Mouse (Mus musculus): Measurements from ENCODE around the gene Rnf152. TPM values are rescaled to one million over a fixed set of nuclear protein-coding genes. Genes with fewer than 3 reads are reported as not detected.

The Rnf152 gene
- 0.08 TPM in 1 of 2 replicates, not detected in the other for polyA plus RNA-seq (2012; ENCODE audit: insufficient read depth, insufficient read length, missing spikeins)

- TF ChIP-seq CTCF (IDR thresholded peaks at IDR 0.05; ENCODE audit: low read depth, low read length) = peak; percentile 11; the same call in 1 of the 2 replicates
- no peak for TF ChIP-seq POLR2A (IDR thresholded peaks at IDR 0.05; ENCODE audit: borderline replicate concordance, low read depth, low read length)
- no peak within 1 kb of the TSS for H3K27ac ChIP-seq (ENCODE audit: insufficient read depth, low read depth, low read length)
Observed at GRCm38 (mm10) chr1:105356291-105357011, at the start of gene Rnf152. Gene Rnf152 (minus strand): TSS chr1:105356710.

GRCm38 (mm10) chr1:105402853-105403252 is 46.3 kb upstream of the Rnf152 start:
- H3K27ac ChIP-seq (ENCODE audit: insufficient read depth, low read depth, low read length) = no peak overlapping the region
- no peak overlapping the region for H3K4me3 ChIP-seq (ENCODE audit: insufficient read depth, low read length)
- H3K4me1 ChIP-seq (ENCODE audit: control insufficient read depth, insufficient read depth, low read length) = no peaks in the 10 kb centered on the region
- no peak for TF ChIP-seq POLR2A (IDR thresholded peaks at IDR 0.05; ENCODE audit: borderline replicate concordance, low read depth, low read length)
- no peak for TF ChIP-seq CTCF (IDR thresholded peaks at IDR 0.05; ENCODE audit: low read depth, low read length)

More at GRCm38 (mm10) chr1:105356291-105357011, at the start of gene Rnf152:
- Histone ChIP-seq H3K4me3 (ENCODE audit: insufficient read depth, low read length) (peak within 1 kb of the TSS; percentile 84), H3K4me1 (ENCODE audit: control insufficient read depth, insufficient read depth, low read length) (no peaks in the 10 kb centered on the region)

GRCm38 (mm10) chr1:105384141-105384937 is 27.8 kb upstream of the Rnf152 start:
- H3K27ac ChIP-seq (ENCODE audit: insufficient read depth, low read depth, low read length) = no peak overlapping the region
- TF ChIP-seq CTCF (IDR thresholded peaks at IDR 0.05; ENCODE audit: low read depth, low read length) (no peak), POLR2A (IDR thresholded peaks at IDR 0.05; ENCODE audit: borderline replicate concordance, low read depth, low read length) (no peak)
- H3K4me1 ChIP-seq (ENCODE audit: control insufficient read depth, insufficient read depth, low read length) = no peaks in the 10 kb centered on the region

DNA sequence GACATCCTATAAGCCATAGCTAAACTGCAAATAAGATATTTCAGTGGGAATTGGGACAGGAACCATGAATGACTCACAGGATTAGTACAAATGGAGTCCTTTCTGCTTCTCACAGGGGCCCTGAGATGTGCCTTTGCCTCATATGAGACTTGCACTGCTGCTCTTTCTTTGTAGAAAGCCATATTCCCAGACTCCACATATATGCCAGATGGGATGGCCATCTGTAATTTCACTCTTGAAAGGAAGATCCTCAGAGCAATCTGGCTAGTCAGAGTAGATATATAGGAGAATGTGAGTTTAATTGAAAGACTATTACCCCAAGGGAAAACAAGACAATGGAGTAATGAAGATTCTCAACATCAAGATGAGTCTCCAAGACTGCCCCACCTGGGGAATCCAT is 21.0 kb upstream of the Rnf152 start:
- no peaks in the 10 kb centered on the region for H3K4me1 ChIP-seq (ENCODE audit: control insufficient read depth, insufficient read depth, low read length)
- no peak overlapping the region for H3K27ac ChIP-seq (ENCODE audit: insufficient read depth, low read depth, low read length)
- TF ChIP-seq CTCF (IDR thresholded peaks at IDR 0.05; ENCODE audit: low read depth, low read length) (no peak), POLR2A (IDR thresholded peaks at IDR 0.05; ENCODE audit: borderline replicate concordance, low read depth, low read length) (no peak)
- H3K4me3 ChIP-seq (ENCODE audit: insufficient read depth, low read length) = no peak overlapping the region

More at GRCm38 (mm10) chr1:105384141-105384937, 27.8 kb upstream of the Rnf152 start:
- H3K4me3 ChIP-seq (ENCODE audit: insufficient read depth, low read length) = no peak overlapping the region

DNA sequence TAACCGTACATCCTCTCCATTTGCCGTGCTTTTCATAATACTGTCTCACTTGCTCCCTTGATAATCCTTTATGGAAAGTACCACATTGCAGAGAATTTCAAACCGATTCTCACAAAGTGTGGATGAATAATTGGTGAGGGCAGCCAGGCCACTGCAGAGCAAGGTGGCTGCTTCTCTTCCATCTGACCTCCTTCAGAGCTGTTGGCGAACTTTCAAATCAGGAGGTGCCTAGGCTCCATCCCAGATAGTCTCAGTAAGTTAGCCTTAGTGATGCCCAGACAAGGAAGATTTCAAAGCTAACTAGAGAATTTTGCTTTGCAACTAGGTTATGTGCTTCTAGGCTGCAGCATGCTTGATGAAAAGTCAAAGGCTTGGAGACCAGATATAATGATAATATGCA is 18.1 kb upstream of the Rnf152 start:
- no peak overlapping the region for H3K4me3 ChIP-seq (ENCODE audit: insufficient read depth, low read length)
- no peaks in the 10 kb centered on the region for H3K4me1 ChIP-seq (ENCODE audit: control insufficient read depth, insufficient read depth, low read length)
- TF ChIP-seq POLR2A (IDR thresholded peaks at IDR 0.05; ENCODE audit: borderline replicate concordance, low read depth, low read length) (no peak), CTCF (IDR thresholded peaks at IDR 0.05; ENCODE audit: low read depth, low read length) (no peak)
- no peak overlapping the region for H3K27ac ChIP-seq (ENCODE audit: insufficient read depth, low read depth, low read length)

DNA sequence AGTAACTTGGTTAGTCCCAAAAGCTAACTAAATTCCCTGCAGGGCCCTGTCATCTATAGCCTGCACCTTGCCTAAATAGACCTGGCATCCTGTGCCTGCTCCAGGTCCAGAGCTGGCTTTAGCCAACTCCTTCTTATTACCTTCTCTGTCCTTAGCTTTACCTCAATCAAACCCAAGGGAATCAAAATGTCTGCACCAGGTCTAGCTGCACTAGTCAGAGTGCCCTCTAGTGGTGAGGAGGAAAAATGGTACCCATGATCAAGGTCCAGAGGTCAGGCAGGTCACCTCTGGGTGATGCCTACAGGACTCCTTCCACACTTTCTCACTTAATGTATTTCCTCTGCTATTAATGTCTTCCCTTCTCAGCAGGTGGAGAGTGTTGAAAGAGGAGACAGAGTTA is 6.2 kb upstream of the Rnf152 start:
- Histone ChIP-seq H3K4me3 (ENCODE audit: insufficient read depth, low read length) (no peak overlapping the region), H3K27ac (ENCODE audit: insufficient read depth, low read depth, low read length) (no peak overlapping the region), H3K4me1 (ENCODE audit: control insufficient read depth, insufficient read depth, low read length) (no peaks in the 10 kb centered on the region)
- TF ChIP-seq POLR2A (IDR thresholded peaks at IDR 0.05; ENCODE audit: borderline replicate concordance, low read depth, low read length) (no peak), CTCF (IDR thresholded peaks at IDR 0.05; ENCODE audit: low read depth, low read length) (peak; percentile 86)

DNA sequence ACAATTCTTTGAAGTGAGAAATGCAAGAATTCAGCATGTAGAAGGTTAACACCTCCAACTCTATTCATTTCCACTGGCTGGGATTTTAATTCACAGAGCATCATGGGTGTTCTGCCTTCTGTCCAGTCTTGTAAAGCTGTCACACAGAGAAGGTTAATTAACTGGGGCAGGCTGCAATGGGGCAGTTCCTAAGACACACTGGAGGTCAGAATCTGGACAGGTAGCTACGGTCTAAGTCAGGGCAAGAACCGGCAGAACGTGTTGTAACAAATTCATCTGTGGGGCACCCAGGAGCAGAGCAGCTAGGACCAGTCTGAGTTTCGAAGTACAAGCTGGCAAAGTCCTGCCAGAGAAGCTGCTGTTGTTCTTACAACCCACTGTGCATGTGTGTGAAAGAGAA is 2.4 kb upstream of the Rnf152 start:
- no peaks in the 10 kb centered on the region for H3K4me1 ChIP-seq (ENCODE audit: control insufficient read depth, insufficient read depth, low read length)
- H3K4me3 ChIP-seq (ENCODE audit: insufficient read depth, low read length) = no peak overlapping the region
- TF ChIP-seq CTCF (IDR thresholded peaks at IDR 0.05; ENCODE audit: low read depth, low read length) (no peak), POLR2A (IDR thresholded peaks at IDR 0.05; ENCODE audit: borderline replicate concordance, low read depth, low read length) (no peak)
- no peak overlapping the region for H3K27ac ChIP-seq (ENCODE audit: insufficient read depth, low read depth, low read length)

DNA sequence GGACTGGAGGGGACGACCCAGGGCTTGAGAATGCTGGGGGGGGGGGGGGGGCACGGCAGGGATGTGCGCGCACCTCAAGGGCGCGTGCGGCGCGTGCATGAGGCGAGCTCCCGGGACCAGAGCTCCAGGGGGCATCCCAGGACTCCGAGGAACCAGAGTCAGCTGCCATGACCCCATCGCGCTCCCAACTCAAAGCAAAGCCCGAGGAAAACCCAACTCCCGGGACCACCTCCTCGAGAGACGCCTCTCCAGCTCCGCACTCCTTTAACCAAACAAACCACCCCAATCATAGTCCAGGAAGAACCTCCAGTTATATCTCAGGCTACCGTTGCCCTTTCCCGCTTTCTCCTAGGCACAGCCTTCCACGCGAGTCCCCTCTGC is 610 bp downstream of the Rnf152 start:
- Histone ChIP-seq H3K4me1 (ENCODE audit: control insufficient read depth, insufficient read depth, low read length) (no peaks in the 10 kb centered on the region), H3K27ac (ENCODE audit: insufficient read depth, low read depth, low read length) (no peak overlapping the region), H3K4me3 (ENCODE audit: insufficient read depth, low read length) (peak overlapping the region; percentile 84)
- TF ChIP-seq CTCF (IDR thresholded peaks at IDR 0.05; ENCODE audit: low read depth, low read length) (no peak), POLR2A (IDR thresholded peaks at IDR 0.05; ENCODE audit: borderline replicate concordance, low read depth, low read length) (no peak)

- Histone ChIP-seq H3K4me3 (ENCODE audit: insufficient read depth, low read length) (peak overlapping the region; percentile 84; the same call in 1 of the 2 replicates), H3K27ac (ENCODE audit: insufficient read depth, low read depth, low read length) (no peak overlapping the region)
Observed at GRCm38 (mm10) chr1:105354901-105355891, 1.3 kb downstream of the Rnf152 start.

More at GRCm38 (mm10) chr1:105354901-105355891, 1.3 kb downstream of the Rnf152 start:
- TF ChIP-seq POLR2A (IDR thresholded peaks at IDR 0.05; ENCODE audit: borderline replicate concordance, low read depth, low read length) (no peak), CTCF (IDR thresholded peaks at IDR 0.05; ENCODE audit: low read depth, low read length) (no peak)
- no peaks in the 10 kb centered on the region for H3K4me1 ChIP-seq (ENCODE audit: control insufficient read depth, insufficient read depth, low read length)
